Mouse (Mus musculus) spleen, embryonic (tissue): ENCODE data around the gene Erbb4.

ENCODE experiments used
- CTCF ChIA-PET: fragments of 350-600 bp; sonication (Branson Sonifier 250); formaldehyde crosslinking; loops from one replicate; lab custom pipeline; 2022; lab: Charles Lee

Gene Erbb4

DNA sequence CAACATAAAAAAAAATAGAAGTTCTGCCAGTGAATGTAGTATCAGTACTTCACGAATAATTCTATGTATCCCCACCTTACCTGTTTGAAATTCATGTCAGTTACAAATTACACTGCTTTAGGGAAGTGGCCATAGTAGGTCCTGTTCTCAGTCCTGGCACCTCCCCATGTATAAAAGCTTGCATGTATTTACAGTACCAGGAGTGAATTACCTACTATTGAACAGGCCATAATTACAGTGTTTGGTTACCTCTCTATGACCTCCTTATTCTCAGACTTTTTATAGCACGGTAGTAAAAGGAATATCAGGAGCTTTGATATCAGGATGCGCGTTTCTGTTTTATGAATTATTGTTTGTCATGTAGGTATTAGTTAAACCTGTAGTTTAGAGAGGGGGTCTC, 564.9 kb downstream of the Erbb4 start:
- CTCF ChIA-PET, result no interaction called here

DNA sequence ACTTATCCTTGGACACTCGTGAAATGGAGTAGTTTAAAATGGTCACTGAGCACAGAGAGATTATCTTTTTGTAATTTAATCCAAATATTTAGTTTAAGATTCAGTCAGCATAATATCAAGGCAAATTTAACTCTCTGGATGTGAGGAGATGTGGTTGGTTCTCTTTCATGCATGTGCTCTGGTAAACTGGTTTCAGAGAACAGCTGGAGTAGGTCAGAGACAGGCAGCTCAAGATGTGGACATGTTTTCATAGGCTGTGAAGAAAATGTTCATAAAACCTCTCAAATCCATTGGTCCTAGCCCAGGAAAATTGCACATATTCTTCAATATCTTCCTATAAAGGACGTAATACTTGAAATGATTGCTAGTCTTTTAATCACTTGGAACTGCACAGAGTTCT, 590.0 kb downstream of the Erbb4 start:
- CTCF ChIA-PET, result no interaction called here

GRCm38 (mm10) chr1:68503873-68504272, 604.0 kb downstream of the Erbb4 start:
- CTCF ChIA-PET, result no interaction called here

DNA sequence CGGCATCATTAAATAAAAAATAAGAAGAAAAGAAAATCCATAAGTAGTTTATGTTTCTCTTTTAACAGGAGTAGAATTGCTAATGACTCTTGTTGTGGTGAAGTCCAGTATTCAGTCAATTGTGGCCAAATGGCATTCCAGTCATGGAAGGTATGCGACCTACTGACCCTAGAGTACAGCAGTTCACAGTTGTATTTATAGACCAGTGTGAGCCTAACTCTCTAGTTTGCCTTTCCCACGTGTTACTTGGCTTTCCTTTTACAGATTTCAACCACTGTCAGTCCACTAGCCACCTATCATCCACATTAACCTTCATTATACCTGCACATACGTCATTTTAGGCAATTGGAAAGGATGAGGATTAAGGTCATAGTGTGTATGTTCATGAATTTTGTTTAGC, 606.3 kb downstream of the Erbb4 start:
- CTCF ChIA-PET, result no interaction called here

DNA sequence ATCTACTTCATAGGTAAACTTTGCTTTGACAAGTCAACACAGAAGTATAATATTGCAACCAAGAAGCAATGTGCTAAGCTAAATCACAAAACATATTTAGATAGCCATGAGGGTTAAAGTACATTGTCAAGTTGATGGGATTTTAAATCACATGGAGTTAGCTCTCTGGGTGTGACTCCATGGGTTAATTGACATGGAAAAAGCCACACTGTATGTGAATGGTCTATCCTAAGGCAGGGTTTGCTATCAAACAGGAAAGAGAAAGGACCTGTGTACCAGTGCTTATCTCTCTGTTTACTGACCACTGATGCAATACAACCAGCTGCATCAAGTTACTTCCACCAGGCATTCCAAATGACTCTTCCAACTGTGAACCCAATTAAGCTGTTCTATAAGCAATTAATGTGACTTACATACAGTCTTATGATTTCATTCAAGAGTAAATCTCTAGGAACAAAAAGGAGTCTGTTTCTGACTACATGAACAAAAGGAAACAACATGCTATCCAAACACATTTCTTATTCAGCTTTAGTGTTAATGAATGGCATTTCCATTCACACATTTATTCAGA, 641.4 kb downstream of the Erbb4 start:
- CTCF ChIA-PET, result no interaction called here

GRCm38 (mm10) chr1:68451274-68451673, 656.6 kb downstream of the Erbb4 start:
- CTCF ChIA-PET, result no interaction called here

GRCm38 (mm10) chr1:68424336-68424983, 683.4 kb downstream of the Erbb4 start:
- CTCF ChIA-PET, result no interaction called here

DNA sequence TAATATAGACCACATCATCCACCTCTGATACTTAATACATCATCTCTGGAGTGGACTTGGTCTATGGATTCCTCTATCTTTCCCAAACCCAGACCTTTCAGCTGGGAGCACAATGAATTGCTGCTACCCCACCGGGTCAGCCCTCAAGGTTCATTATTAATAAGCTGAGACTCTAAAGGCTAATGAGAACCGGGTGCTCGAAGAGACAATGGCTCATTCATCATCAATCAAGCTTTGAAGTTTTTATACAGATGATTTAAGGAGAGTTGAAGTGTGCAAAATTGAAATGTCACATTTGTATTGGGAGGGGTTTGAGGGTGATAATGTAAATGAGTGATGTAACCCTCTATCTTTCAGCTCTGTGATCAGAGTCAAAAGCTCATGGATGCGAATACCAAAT, 706.7 kb downstream of the Erbb4 start:
- CTCF ChIA-PET, result no interaction called here

GRCm38 (mm10) chr1:68371531-68371930, 736.3 kb downstream of the Erbb4 start:
- CTCF ChIA-PET, result no interaction called here

- CTCF ChIA-PET, result no interaction called here
These were observed 774.1 kb downstream of the Erbb4 start for GRCm38 (mm10) chr1:68333714-68334113.

DNA sequence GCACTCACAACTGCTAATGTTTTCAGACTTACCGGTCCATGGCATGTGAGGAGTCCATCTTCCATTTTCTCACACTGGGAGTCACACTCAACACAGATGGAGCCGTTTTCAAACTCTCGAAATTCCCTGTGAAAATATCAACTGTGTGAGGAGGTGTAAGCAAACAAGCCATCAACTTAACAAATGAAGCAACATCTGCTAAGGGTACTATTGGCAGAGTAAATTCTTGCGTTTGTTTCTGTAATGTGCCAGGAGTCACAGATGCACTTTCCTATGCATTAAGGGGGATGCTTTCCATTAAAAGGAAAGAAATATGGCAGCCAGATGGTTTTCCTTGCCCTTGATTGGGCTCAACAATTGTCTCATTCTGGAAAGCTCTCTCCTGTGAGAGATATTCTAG, 802.0 kb downstream of the Erbb4 start:
- CTCF ChIA-PET, result no interaction called here

DNA sequence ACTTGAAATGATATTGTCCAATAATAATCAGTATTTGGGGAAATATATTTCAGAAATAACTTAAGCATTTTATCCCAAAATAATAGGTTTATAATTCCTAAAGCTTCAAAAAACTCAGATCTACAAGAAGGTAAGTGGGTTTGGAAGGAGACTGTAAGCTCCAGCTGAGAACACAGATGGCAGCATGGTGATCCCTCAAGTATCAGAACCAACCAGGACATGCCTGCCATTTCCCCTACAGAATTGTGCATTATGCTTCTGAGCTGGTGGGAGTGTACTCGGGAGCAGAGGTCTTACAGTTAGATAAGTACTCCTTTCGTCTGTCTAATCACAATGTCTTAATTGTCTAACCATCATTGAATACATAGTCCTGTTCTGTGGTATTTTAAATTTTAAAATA, 823.4 kb downstream of the Erbb4 start:
- CTCF ChIA-PET, result no interaction called here

- CTCF ChIA-PET, result no interaction called here
These were observed 832.0 kb downstream of the Erbb4 start for GRCm38 (mm10) chr1:68275819-68276218.

- CTCF ChIA-PET, result no interaction called here
These were observed 929.3 kb downstream of the Erbb4 start for GRCm38 (mm10) chr1:68178580-68178979.

GRCm38 (mm10) chr1:68155253-68155652, 952.6 kb downstream of the Erbb4 start:
- CTCF ChIA-PET, result no interaction called here

DNA sequence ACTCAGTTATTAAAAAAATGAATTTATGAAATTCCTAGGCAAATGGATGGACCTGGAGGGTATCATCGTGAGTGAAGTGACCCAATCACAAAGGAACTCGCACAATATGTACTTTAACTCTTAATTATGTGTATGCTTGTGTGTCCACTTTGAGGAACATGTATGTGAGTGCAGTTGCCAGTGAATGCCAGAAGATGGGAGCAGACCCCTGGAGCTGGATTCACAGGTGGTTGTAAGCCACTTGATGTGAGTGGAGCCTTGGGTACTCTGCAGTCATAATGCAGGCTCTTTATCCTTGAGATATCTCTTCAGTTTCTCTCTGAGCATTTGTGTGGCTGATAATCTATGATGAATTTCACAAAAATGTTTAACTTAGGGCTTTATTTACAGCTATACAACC, 957.3 kb downstream of the Erbb4 start:
- CTCF ChIA-PET, result no interaction called here

GRCm38 (mm10) chr1:68142562-68143350, 965.1 kb downstream of the Erbb4 start:
- CTCF ChIA-PET, result no interaction called here

GRCm38 (mm10) chr1:68134943-68135342, 972.9 kb downstream of the Erbb4 start:
- CTCF ChIA-PET, result no interaction called here

GRCm38 (mm10) chr1:68134450-68134849, 973.4 kb downstream of the Erbb4 start:
- CTCF ChIA-PET, result no interaction called here

- CTCF ChIA-PET, result no interaction called here
These were observed 984.3 kb downstream of the Erbb4 start for GRCm38 (mm10) chr1:68123541-68123940.

GRCm38 (mm10) chr1:68120364-68120763, 987.5 kb downstream of the Erbb4 start:
- CTCF ChIA-PET, result no interaction called here

DNA sequence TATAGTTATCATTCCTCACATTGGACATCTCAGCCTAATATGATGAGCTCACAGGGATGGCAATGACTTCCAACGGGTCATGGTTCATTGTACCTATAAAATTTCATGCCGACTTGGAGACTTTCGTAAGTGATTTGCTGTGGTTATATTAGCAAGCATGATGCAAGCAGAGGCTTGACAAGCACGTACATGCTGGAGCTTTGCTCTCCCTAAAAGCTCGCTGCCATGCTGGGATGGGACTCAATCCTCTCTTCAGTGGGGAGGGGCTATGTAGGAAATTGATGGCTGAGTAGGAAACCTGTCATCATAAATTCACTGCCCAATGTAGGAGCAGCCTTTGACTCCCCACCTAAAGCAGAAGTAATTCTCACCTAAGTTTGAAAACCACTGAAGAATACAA, 992.1 kb downstream of the Erbb4 start:
- CTCF ChIA-PET, result no interaction called here

DNA sequence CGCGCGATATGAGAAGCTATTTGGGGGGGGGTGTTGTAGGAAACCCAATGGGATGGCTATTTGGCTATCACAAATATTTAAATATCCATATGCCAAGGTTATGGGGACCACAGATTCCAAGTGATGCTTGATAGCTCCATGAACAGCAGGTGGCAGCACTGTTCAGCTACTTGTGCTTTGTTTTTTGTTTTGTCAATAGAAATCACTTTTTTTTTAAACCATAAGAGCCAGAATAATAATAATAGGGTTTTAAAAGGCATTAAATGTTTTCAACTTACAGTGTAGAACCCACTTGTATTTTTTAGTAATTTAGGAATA, 1001.4 kb downstream of the Erbb4 start:
- CTCF ChIA-PET, result no interaction called here
